Mouse (Mus musculus): Measurements from ENCODE around the gene Mink1. TPM values are rescaled to one million over a fixed set of nuclear protein-coding genes. Genes with fewer than 3 reads are reported as not detected.
"Not testable (repeated sequence)": the region's sequence is repeated elsewhere in the genome, so short reads cannot be mapped to it uniquely, and the experiment has no call there.

Gene Mink1
- 100 to 1,000 TPM in 24 of 26 experiments, 10 to 100 TPM in 2; 86.2 to 379 (median 281) TPM for total RNA-seq (2018; cell fraction: chromatin; rRNA removed)
- total RNA-seq (2018; cell fraction: cytosol; rRNA removed): 10 to 100 TPM; 40.2 to 69.7 (median 56.6) TPM
- 100 to 1,000 TPM in 18 of 26 experiments, 10 to 100 TPM in 8; 63.4 to 206 (median 135) TPM for total RNA-seq (2018; cell fraction: nucleus; rRNA removed)
- 23.4 to 63.5 TPM (median 51.1 TPM) in 3 replicates for polyA plus RNA-seq (2018)

DNA sequence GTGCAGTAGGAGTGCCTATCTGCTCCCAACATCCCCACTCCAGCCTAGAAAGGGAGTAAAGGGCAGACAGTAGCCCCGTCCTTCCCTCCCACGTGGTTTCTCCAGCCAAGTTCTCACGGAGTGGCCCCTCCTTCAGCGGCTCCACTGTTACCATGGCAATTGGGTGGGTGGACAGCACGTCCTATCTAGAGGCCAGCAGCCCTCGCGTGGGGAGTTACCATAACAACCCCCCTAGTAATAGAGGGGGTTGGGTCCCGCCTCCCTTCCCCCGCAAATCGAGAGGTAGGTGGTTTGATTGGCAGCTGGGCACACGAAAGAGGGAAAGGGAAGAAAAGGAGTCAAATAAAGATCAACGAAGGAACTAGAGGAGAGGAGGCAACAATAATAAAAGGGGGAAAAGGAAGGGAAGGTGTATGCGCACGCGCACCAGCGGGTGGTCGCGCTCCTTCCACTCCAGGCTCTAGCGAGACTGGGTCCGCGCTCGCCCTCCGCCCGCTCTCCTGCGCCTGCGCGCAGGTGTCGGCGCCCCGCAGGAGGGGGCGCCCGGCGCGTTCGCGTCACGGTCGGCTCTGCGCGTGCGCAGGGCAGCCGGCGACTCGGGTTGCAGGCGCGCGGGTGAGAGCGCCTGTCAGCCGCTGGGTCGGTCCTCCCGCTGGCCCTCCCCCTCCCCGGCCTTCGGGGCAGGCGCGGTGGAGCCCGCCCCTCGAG, at the start of gene Mink1:
Gene Mink1, plus strand, starts transcription at position 595 of the 708 bp plus-strand sequence.
- peak within 1 kb of the TSS; percentile 37 for H3K27ac ChIP-seq

DNA sequence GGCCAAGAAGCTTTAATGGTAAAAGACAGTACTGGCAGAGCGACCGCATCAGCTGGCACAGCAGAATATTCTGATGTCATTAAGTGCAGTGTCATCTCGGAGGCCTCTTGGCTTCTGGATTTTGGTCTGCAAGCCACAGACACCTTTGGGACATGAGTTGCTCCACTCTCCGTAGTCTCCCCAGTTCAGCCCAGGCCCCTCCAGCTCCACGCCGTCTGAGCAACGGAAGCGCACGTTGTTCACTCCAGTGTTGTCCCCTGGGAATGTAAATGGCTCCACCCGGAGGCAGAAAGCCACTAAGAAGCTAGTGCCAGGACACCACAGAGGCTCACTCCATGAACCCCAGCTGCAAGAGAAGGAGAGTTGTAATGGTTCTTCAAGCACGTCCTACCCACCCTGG, 49.2 kb upstream of the Mink1 start:
- H3K4me3 ChIP-seq (ENCODE audit: inconsistent target): no peak overlapping the region
- 85% methylated on average over 11 of the region's 11 CpGs for WGBS (ENCODE audit: missing documents)
- H3K36me3 ChIP-seq (ENCODE audit: inconsistent target): no peaks in the 10 kb centered on the region
- H3K79me2 ChIP-seq (ENCODE audit: inconsistent target): no peaks in the 10 kb centered on the region
- no peak overlapping the region for H3K27ac ChIP-seq

More for the DNA sequence above, at the start of gene Mink1:
- peaks cover 14% of the 10 kb centered on the region for H3K36me3 ChIP-seq (ENCODE audit: inconsistent target)
- peaks cover 45% of the 10 kb centered on the region; the same call in 1 of the 2 replicates for H3K79me2 ChIP-seq (ENCODE audit: inconsistent target)
- H3K4me3 ChIP-seq (ENCODE audit: inconsistent target): peak within 1 kb of the TSS; percentile 70
- WGBS (ENCODE audit: missing documents): under 1% methylated on average over 43 of the region's 57 CpGs

DNA sequence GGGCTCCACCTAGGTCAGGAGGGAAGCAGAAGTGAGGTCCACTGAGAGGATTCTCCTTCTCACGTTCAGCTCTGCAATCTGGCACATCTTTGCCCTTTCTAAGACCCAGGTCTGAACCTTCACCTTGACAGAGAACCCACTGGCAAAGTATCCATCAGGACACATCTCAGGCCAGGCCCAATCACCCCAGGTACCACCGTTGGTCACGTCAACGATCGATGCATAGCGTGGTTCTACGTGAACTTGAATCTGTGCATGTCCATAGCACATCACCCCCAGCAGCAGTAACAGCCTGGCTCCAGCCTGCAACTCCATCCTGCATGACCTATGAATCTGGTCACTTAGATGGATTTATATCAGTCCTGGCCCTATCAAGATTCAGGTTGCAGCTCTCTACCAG, 48.4 kb upstream of the Mink1 start, which contains the start of gene Vmo1:
Gene Vmo1, minus strand, starts transcription at position 329 of the 400 bp plus-strand sequence.
- H3K79me2 ChIP-seq (ENCODE audit: inconsistent target): no peaks in the 10 kb centered on the region
- no peak within 1 kb of the TSS for H3K27ac ChIP-seq
- WGBS (ENCODE audit: missing documents): 89% methylated on average over 7 of the region's 7 CpGs
- no peaks in the 10 kb centered on the region for H3K36me3 ChIP-seq (ENCODE audit: inconsistent target)
- H3K4me3 ChIP-seq (ENCODE audit: inconsistent target): no peak within 1 kb of the TSS

- Histone ChIP-seq H3K27ac (no peak overlapping the region), H3K79me2 (ENCODE audit: inconsistent target) (no peaks in the 10 kb centered on the region), H3K36me3 (ENCODE audit: inconsistent target) (no peaks in the 10 kb centered on the region), H3K4me3 (ENCODE audit: inconsistent target) (no peak overlapping the region)
- 38% methylated on average over 2 of the region's 2 CpGs for WGBS (ENCODE audit: missing documents)
Observed at GRCm38 (mm10) chr11:70516352-70516751, 46.3 kb upstream of the Mink1 start.

DNA sequence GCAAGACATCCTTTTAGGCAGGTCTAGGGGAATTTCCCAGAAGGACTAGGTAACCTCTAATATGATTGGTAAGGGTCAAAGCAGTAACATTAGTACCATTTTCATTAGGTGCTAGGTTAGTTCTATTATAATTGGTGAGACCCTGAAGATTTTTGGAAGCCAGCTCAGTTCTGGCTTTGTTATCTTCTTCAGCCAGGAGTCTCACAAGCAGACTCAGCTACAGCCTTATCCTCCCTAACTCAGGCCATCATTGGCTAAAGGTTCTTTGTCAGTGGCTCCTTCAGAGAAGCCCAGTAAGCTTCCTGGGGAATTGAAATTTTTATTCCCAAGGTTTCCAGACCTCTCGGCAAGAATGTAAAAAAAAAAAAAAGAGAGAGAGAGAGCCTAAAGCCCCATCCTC, 44.2 kb upstream of the Mink1 start:
- no peaks in the 10 kb centered on the region for H3K79me2 ChIP-seq (ENCODE audit: inconsistent target)
- no peak overlapping the region for H3K27ac ChIP-seq
- H3K36me3 ChIP-seq (ENCODE audit: inconsistent target): no peaks in the 10 kb centered on the region
- WGBS (ENCODE audit: missing documents): 100% methylated on average over 1 of the region's 1 CpGs
- H3K4me3 ChIP-seq (ENCODE audit: inconsistent target): no peak overlapping the region

DNA sequence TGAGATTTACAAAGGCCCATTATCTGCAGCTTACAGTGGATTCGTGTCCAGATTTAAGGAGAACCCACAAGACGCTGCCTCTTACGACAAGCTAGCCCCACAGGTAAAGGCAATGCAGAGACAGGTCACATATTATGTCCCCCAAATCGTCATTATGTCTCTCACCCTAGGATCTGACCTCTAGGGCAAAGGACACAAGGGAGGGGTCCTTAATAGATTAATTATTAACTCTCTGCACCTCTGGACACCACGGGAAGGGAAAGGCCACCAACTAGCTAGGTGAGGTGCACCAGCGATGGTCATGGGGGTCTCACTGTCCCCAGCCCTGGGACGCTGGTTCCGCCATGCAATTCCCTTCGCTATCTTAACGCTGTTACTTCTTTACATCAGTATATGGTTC, 43.8 kb upstream of the Mink1 start, which contains the start of gene Gltpd2:
Gene Gltpd2, plus strand, starts transcription at position 274 of the 400 bp plus-strand sequence.
- 91% methylated on average over 10 of the region's 10 CpGs for WGBS (ENCODE audit: missing documents)
- Histone ChIP-seq H3K79me2 (ENCODE audit: inconsistent target) (no peaks in the 10 kb centered on the region), H3K4me3 (ENCODE audit: inconsistent target) (no peak within 1 kb of the TSS), H3K27ac (no peak within 1 kb of the TSS), H3K36me3 (ENCODE audit: inconsistent target) (no peaks in the 10 kb centered on the region)

- Histone ChIP-seq H3K4me3 (ENCODE audit: inconsistent target) (no peak overlapping the region), H3K27ac (no peak overlapping the region), H3K79me2 (ENCODE audit: inconsistent target) (peaks cover under 1% of the 10 kb centered on the region; the same call in 1 of the 2 replicates), H3K36me3 (ENCODE audit: inconsistent target) (no peaks in the 10 kb centered on the region)
- WGBS (ENCODE audit: missing documents): 90% methylated on average over 38 of the region's 41 CpGs
Observed at GRCm38 (mm10) chr11:70520178-70520769, 42.4 kb upstream of the Mink1 start.

DNA sequence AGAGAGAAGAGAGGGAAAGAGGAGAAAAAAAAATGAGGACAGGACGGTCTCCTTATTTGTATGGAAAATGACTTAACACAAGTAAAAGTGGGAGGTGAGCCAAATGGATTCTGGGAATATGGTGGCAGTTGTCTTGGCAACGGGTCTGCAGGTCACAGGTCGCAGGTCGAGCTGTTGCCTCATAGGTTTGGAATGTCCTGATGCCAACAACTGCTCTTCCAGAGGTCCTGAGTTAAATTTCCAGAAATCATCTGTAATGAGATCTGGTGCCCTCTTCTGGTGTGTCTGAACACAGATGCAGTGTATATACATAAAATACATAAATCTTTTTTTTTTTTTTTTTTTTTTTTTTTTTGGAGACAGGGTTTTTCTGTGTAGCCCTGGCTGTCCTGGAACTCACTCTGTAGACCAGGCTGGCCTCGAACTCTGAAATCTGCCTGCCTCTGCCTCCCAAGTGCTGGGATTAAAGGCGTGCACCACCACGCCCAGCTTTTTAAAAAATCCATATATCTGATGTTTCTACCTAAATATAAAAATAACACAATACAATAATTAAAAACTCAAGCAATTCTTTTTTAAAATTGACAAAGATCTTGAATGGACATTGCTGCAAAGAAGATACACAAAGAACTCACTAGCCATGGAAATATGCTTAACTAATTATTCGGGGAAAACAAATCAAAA, 39.2 kb upstream of the Mink1 start:
- H3K36me3 ChIP-seq (ENCODE audit: inconsistent target): peaks cover 19% of the 10 kb centered on the region
- WGBS (ENCODE audit: missing documents): 95% methylated on average over 5 of the region's 8 CpGs
- H3K27ac ChIP-seq; H3K4me3 ChIP-seq (ENCODE audit: inconsistent target): not testable (repeated sequence)
- peaks cover 23% of the 10 kb centered on the region for H3K79me2 ChIP-seq (ENCODE audit: inconsistent target)

GRCm38 (mm10) chr11:70524782-70525181, 37.9 kb upstream of the Mink1 start:
- Histone ChIP-seq H3K4me3 (ENCODE audit: inconsistent target) (peak overlapping the region; percentile 97), H3K79me2 (ENCODE audit: inconsistent target) (peaks cover 23% of the 10 kb centered on the region), H3K36me3 (ENCODE audit: inconsistent target) (peaks cover 19% of the 10 kb centered on the region), H3K27ac (peak overlapping the region; percentile 79)
- WGBS (ENCODE audit: missing documents): 6% methylated on average over 6 of the region's 8 CpGs

DNA sequence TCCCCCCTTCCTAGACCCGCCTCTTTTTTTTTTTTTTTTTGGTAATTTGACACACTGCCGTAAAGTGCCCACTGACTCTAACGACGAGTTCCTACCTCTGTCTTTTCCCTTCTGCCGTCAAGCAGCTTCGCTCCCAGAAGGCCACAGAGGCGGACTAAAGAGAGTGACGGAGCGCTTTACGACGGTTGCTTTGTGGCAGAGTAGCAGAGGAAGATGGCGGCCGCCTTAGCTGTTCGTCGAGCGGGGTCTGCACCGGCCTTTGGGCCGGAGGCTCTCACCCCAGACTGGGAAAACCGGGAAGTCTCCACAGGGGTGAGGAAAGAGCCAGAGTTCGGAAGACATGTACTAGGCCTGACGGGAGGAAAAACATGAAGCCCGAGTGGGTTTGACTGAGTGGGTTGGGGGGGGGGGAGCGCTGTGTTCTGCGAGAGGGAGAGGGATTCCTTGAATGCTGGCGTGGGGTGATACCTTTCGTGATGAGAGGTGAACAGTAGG, 37.5 kb upstream of the Mink1 start, which contains the start of gene Psmb6:
Gene Psmb6, plus strand, starts transcription at position 184 of the 495 bp plus-strand sequence.
- peak within 1 kb of the TSS; percentile 97 for H3K4me3 ChIP-seq (ENCODE audit: inconsistent target)
- peak within 1 kb of the TSS; percentile 79 for H3K27ac ChIP-seq
- peaks cover 19% of the 10 kb centered on the region for H3K36me3 ChIP-seq (ENCODE audit: inconsistent target)
- peaks cover 23% of the 10 kb centered on the region for H3K79me2 ChIP-seq (ENCODE audit: inconsistent target)
- WGBS (ENCODE audit: missing documents): 0% methylated on average over 25 of the region's 26 CpGs

GRCm38 (mm10) chr11:70525726-70526125, 37.0 kb upstream of the Mink1 start:
- H3K36me3 ChIP-seq (ENCODE audit: inconsistent target): peaks cover 19% of the 10 kb centered on the region
- WGBS (ENCODE audit: missing documents): 2% methylated on average over 12 of the region's 12 CpGs
- peak overlapping the region; percentile 97 for H3K4me3 ChIP-seq (ENCODE audit: inconsistent target)
- H3K27ac ChIP-seq: peak overlapping the region; percentile 79
- peaks cover 23% of the 10 kb centered on the region for H3K79me2 ChIP-seq (ENCODE audit: inconsistent target)

DNA sequence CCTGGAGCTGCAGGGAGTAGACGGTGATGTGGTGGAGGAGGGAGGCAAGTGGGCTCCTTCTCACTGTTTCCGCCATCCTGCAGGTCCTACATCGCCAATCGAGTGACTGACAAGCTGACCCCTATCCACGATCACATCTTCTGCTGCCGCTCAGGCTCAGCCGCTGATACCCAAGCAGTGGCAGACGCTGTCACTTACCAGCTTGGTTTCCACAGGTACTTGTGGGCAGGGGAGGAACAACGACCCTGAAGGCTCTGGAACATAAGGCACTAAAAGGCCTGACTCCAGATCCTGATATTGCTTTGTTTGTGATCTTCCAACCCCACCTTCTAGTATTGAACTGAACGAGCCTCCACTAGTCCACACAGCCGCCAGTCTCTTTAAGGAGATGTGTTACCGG, 36.5 kb upstream of the Mink1 start:
- Histone ChIP-seq H3K36me3 (ENCODE audit: inconsistent target) (peaks cover 19% of the 10 kb centered on the region), H3K79me2 (ENCODE audit: inconsistent target) (peaks cover 23% of the 10 kb centered on the region), H3K27ac (peak overlapping the region; percentile 79), H3K4me3 (ENCODE audit: inconsistent target) (peak overlapping the region; percentile 97)
- 99% methylated on average over 12 of the region's 12 CpGs for WGBS (ENCODE audit: missing documents)

- H3K36me3 ChIP-seq (ENCODE audit: inconsistent target): peaks cover 19% of the 10 kb centered on the region
- H3K4me3 ChIP-seq (ENCODE audit: inconsistent target): no peak overlapping the region
- H3K79me2 ChIP-seq (ENCODE audit: inconsistent target): peaks cover 23% of the 10 kb centered on the region
- WGBS (ENCODE audit: missing documents): 59% methylated on average over 7 of the region's 7 CpGs
- H3K27ac ChIP-seq: peak overlapping the region; percentile 79
Observed at GRCm38 (mm10) chr11:70528610-70529009, 34.1 kb upstream of the Mink1 start.

DNA sequence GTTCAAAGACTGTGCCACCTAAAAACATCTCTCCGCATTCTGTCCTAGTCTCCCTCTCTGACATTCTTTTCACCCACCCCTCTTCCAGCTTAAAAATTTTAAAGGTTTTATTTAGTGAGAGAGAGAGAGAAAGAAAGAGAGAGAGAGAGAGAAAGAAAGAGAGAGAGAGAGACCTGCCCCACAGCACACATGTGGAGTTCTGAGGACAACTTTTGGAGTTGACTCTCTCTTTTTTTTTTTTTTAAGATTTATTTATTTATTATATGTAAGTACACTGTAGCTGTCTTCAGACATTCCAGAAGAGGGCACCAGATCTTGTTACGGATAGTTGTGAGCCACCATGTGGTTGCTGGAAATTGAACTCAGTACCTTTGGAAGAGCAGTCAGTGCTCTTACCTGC, 31.6 kb upstream of the Mink1 start:
- H3K36me3 ChIP-seq (ENCODE audit: inconsistent target): peaks cover 19% of the 10 kb centered on the region
- H3K4me3 ChIP-seq (ENCODE audit: inconsistent target); H3K27ac ChIP-seq: not testable (repeated sequence)
- H3K79me2 ChIP-seq (ENCODE audit: inconsistent target): peaks cover 15% of the 10 kb centered on the region
- WGBS (ENCODE audit: missing documents): 43% methylated on average over 1 of the region's 2 CpGs

Data from macrophage (primary cell).